Mouse (Mus musculus): ENCODE results near the gene Ryr1.
"Not testable (repeated sequence)": the region's sequence is repeated elsewhere in the genome, so short reads cannot be mapped to it uniquely, and the experiment has no call there.

Ryr1 gene

GRCm38 (mm10) chr7:29075208-29075607 is 49.8 kb downstream of the Ryr1 start:
- no peak for DNase-seq

- peak; percentile 50 for DNase-seq
Observed at GRCm38 (mm10) chr7:29072689-29073088, 52.3 kb downstream of the Ryr1 start.

- DNase-seq = no peak
Observed at GRCm38 (mm10) chr7:29071169-29071891, 53.6 kb downstream of the Ryr1 start.

DNA sequence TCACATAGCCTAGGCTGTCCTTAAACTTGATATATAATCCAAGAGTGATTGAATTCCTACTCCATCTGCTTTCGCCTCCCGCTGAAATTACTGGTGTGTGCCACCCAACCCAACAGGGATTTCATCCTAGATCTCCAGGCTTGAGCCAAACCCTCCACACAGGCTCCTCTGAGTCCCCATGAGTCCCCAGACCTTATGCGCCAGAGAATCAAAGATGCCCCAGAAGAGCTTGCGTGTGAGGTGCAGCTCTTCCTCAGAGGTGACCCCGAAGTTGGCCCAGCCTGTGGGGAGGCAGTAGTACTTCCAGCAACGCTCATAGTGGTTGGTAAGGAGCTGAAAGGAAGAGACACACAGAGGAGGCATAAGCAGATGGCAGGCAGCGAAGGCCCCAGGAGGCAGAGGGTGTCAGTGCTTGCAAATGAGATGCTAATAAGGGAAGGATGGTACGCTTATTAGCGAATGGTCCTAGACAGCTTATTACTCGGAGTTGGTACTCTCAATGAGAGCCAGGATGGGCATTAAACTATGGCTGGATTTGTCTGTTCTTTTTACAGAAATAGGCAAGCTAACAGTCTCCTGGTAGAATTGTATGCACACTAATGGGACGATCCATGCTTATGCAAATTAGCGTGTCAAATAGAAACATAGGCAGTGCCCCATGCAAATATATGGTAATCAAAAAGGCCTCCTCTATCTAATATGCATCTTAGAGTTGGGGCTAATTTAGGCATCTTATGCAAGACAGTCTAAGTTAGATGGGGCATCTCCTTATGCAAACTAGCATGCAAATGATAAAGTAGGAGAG is 54.4 kb downstream of the Ryr1 start:
- DNase-seq = no peak

- peak; percentile 73 for DNase-seq
Observed at GRCm38 (mm10) chr7:29067758-29068157, 57.2 kb downstream of the Ryr1 start.

- DNase-seq = not testable (repeated sequence)
Observed at GRCm38 (mm10) chr7:29063476-29063875, 61.5 kb downstream of the Ryr1 start.

DNA sequence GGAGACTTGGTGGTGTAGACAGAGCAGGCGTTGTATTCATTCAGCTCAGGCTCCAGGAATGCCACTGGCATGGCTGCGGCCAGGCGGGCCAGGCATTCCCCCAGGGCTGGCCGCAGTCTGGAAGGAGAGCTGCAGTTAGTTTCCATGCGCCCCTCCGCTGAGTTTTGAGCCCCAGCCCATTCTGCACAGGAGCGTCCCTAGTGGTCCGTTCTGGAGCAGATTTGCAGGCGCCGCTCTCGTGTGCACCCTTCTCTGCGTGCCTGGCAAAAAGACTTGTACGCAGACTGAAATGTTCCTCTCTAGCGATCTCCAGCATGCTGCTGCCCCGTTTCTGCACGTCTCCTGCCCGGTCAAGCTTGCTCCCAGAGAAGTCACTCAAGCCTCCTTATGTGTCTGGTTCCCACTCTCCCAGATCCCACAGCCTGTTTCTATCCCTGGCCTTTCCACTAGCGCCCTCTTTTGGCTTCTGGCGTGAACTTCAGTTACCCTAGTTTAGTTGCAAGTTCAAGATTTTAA is 63.4 kb downstream of the Ryr1 start:
- DNase-seq = peak; percentile 40

DNA sequence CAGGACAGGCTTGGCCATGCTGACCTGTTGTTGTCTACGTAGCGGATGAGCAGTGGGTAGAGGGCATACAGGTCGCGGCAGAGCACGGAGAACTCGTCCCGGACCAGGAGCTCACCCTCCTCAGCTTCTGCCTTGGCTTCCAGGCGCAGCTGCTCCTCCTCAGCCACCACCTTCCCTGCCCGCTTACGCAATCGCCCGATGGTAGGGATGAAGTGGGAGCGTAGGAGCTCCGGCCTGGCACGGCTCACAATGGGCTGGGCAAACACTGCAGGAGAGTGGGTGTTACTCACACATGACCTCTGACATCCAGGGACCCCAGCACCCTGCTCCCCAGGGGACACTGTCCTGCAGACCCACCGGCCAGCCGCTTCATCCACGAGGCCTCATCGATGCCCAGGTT is 65.5 kb downstream of the Ryr1 start:
- no peak for DNase-seq

DNA sequence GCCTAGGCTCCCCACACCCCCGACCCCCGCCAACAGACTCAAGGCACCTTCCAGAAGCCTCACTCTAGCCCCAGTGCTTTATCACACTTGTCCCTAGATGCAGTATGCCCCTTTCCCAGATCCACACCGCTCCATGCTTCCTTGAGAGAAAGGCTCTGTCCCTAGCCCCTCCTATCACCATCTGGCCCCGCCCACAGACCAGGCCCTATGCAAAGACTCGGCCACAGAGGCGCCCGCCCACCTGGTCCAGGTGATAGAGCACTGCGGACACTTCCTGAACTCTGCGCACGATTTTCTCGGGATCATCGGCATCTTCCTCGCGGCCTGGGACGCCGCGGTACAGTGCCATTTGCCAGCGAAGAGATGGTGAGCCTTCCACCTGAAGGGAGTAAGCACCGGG is 72.2 kb downstream of the Ryr1 start:
- no peak for DNase-seq

GRCm38 (mm10) chr7:29050797-29051196 is 74.2 kb downstream of the Ryr1 start:
- peak; percentile 38 for DNase-seq

DNA sequence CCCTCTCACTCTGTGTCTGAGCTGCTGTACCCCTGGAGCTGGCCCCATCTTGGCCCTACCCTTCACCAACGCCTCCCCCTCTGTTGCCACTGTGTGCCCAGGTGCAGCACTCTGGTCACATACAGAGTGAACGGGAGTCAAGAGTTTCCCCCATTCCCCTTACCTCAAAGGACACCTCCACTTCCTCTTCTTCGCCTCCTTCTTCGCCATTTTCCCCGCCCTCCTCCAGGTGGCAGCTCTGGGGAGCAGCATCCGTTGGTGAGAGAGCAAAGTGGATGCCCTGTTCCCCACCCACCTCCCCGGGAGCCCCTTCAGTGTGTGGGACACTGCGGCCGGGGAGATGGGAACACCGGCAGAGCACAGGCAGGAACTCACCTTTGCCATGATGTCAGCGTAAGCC is 76.4 kb downstream of the Ryr1 start:
- DNase-seq = no peak

GRCm38 (mm10) chr7:29048070-29048469 is 76.9 kb downstream of the Ryr1 start:
- no peak for DNase-seq

DNA sequence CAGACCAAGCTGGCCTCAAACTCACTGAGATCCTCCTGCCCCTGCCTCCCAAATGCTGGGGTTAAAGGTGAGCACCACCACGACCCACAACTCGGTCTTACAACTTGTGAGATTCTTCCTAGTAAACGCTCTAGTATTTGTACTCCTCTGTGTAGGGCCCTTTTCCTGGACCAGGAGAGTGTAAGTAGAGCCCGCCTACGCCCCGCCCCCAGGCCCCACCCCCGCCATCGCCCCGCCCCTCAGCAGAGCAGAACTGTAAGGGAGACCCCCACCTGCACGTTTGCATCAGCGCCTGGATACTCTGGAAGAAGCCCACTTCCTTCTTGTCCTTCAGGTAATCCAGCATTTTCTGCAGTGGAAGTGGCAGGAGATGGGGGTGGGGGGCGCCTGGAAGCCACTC is 78.4 kb downstream of the Ryr1 start:
- DNase-seq = no peak

DNA sequence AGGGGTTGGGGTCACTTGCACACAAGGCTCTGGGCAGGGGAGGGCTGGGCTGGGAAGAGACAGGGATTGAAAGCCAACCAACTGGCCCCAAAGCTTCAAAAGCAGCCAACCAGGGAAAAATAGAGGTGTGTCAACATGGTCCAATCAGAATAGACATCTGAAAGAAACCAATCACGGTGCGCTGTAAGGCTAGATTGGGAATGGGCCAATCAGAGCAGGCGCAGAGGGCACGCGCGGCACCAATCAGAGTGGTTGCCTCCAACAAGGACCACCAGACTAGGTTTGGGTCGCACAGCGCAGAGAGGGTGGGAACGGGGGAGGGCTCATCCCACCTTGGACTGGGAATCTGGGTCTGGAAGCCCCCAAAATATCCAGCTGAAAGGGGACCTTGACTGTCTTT is 80.7 kb downstream of the Ryr1 start:
- peak; percentile 26 for DNase-seq

- no peak for DNase-seq
Observed at GRCm38 (mm10) chr7:29043674-29044057, 81.3 kb downstream of the Ryr1 start.

DNA sequence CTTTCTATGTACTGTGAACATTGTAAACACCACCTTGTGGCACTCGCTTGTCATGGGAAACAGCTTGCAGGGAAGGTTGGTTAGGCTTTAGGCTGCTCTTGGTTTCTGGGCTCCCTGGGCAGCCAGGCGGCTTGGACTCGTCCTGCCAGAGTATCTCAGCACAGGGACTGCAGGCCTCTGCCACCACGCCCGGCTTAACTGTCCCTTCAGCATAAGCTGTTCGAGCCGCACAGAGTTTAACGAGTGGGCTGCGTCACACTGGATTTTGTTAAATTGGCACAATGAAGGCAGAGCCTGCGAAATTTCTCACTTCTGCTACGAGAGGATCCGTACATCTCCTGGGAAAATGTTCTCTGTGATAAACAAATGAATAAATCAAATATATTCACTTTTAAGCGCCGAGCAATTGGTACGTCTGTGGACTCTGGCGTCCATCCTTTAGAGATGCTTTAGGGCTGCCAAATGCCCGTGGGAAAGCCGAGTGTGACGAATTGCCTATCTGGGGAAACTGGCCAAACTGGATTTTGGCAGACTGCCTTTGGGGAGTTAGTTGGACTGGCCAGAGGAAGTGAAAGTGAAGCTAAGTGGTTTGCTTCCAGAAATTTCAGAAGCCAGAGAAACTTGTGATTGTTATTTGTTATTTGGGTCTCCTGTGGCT is 81.8 kb downstream of the Ryr1 start:
- DNase-seq = peak; percentile 84

DNA sequence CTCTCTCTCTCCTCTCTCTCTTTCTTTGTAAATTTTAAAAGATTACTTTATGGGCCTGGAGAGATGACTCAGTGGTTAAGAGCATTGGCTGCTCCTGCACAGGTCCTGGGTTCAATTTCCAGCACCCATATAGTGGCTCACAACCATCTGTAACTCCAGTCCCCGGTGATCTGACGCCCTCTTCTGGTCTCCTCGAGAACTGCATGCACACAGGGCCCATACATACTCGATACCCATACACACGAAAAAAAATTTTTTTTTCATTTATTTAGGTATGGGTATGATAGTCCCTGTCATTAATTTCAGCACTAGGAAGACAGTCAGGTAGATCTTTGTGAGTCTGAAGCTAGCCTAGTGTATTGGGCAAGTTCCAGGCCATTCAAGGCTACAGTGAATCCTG is 83.8 kb downstream of the Ryr1 start:
- no peak for DNase-seq

DNA sequence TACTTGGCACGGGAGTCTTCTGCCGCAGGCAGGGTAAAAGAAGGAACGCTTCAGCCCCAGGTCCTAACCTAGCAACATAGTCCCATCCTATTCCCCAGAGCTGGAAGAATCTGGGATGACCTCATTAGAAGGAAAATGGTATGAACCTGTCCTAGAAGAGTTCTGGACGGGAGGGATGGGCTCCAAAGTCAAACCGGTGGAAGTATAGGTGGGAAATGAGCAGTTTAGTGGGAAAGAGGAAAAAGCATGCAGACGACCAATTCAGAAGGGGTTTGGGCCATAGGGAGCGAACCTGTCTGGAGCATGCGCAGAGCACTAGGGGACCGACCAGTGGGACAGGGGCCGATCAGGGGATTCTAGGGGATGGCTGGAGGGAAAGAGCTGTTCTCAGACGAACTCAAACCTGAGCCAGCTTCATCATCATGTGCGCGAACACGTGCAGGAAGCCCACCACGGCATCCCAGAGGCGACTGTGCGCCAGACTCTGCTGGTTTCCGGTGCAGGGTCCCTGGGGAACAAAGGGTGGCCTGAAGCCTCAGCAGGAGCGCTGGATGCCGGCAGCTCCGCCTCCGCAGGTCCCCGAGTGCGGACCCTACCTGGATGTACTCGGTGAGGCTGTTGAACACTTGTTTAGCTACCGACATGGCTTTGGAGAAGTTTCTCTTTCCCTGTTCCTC is 84.9 kb downstream of the Ryr1 start:
- peak; percentile 58 for DNase-seq

DNA sequence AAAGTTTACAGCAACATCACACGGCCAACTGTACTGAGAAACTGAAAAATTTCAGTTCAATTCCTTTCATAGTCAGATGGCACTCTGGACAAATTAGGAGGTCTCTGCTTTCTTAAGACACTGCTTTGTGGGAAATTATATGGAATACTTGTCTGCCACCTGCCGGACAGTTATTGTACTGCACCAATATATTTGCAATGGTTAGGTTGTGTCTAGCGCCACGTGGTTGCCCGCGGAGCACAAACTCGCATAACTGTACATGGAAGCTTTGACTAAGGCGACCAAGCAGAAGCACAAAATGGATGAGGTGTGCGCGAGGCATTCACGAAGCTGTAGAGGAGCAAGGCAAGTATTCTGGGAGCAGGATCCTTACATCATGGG is 85.4 kb downstream of the Ryr1 start:
- peak; percentile 92 for DNase-seq

- DNase-seq = no peak
Observed at GRCm38 (mm10) chr7:29037261-29037660, 87.7 kb downstream of the Ryr1 start.

GRCm38 (mm10) chr7:29032685-29033084 is 92.3 kb downstream of the Ryr1 start:
- DNase-seq = no peak

DNA sequence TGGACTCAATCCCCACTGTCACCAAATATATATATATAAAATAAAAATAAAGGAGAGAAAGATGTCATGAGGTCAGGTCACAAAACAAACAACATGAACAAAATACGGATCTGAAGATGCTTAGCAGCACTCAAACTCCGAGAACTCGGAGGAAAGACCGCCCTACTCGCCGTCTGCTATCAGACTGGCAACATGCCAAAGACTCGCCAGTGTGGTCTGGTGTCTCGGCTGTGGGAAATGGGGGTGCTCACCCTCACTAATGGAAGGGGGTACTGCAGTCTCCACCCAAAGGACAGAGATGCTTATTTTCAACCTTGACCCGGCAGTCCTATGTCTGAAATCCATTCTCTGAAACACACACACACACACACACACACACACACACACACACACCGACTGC is 93.3 kb downstream of the Ryr1 start:
- no peak for DNase-seq
